Mouse (Mus musculus): ENCODE results near the gene Naa60. TPM values are rescaled to one million over a fixed set of nuclear protein-coding genes. Genes with fewer than 3 reads are reported as not detected.

Naa60 gene
- total and polyA plus RNA-seq, 2 experiments from 2014 or later: 95.8 to 102 TPM

GRCm38 (mm10) chr16:3893739-3894138 lies 21.6 kb downstream of the Naa60 start:
- H3K36me3 ChIP-seq (ENCODE audit: insufficient read depth, low read length): peaks cover 28% of the 10 kb centered on the region
- WGBS: 86% methylated on average over 3 of the region's 3 CpGs
- no peak overlapping the region for H3K27ac ChIP-seq (ENCODE audit: low read depth, low read length)
- H3K9ac ChIP-seq (replicated peaks; ENCODE audit: low read length, poor library complexity, severe bottlenecking): no peak overlapping the region
- no peak overlapping the region for H3K4me3 ChIP-seq (ENCODE audit: low read depth, low read length)
- no peak for TF ChIP-seq CTCF (IDR thresholded peaks at IDR 0.05)
- no peaks in the 10 kb centered on the region for H3K27me3 ChIP-seq (ENCODE audit: insufficient read depth, low read length)
- H3K9me3 ChIP-seq (ENCODE audit: low read length): no peaks in the 10 kb centered on the region
- H3K4me2 ChIP-seq (ENCODE audit: low read depth, low read length, poor library complexity, severe bottlenecking): no peak overlapping the region
- DNase-seq (ENCODE audit: low spot score) (no peak), ATAC-seq (ENCODE audit: low FRiP score) (no peak)
- H3K4me1 ChIP-seq (ENCODE audit: insufficient read depth, low read length): no peaks in the 10 kb centered on the region

- Histone ChIP-seq H3K9me3 (ENCODE audit: low read length) (no peaks in the 10 kb centered on the region), H3K27ac (ENCODE audit: low read depth, low read length) (no peak overlapping the region), H3K4me2 (ENCODE audit: low read depth, low read length, poor library complexity, severe bottlenecking) (no peak overlapping the region), H3K4me3 (ENCODE audit: low read depth, low read length) (no peak overlapping the region), H3K27me3 (ENCODE audit: insufficient read depth, low read length) (no peaks in the 10 kb centered on the region), H3K4me1 (ENCODE audit: insufficient read depth, low read length) (no peaks in the 10 kb centered on the region), H3K36me3 (ENCODE audit: insufficient read depth, low read length) (peaks cover 43% of the 10 kb centered on the region), H3K9ac (replicated peaks; ENCODE audit: low read length, poor library complexity, severe bottlenecking) (no peak overlapping the region)
- TF ChIP-seq CTCF (IDR thresholded peaks at IDR 0.05): no peak
- DNase-seq (ENCODE audit: low spot score): peak; percentile 2
- 85% methylated on average over 9 of the region's 9 CpGs for WGBS
- no peak for ATAC-seq (ENCODE audit: low FRiP score)
These were observed 23.1 kb downstream of the Naa60 start for GRCm38 (mm10) chr16:3895173-3895792.

GRCm38 (mm10) chr16:3896046-3896445 lies 23.9 kb downstream of the Naa60 start:
- H3K9me3 ChIP-seq (ENCODE audit: low read length): no peaks in the 10 kb centered on the region
- TF ChIP-seq CTCF (IDR thresholded peaks at IDR 0.05): no peak
- H3K4me1 ChIP-seq (ENCODE audit: insufficient read depth, low read length): no peaks in the 10 kb centered on the region
- 88% methylated on average over 6 of the region's 6 CpGs for WGBS
- ATAC-seq (ENCODE audit: low FRiP score) (no peak), DNase-seq (ENCODE audit: low spot score) (no peak)
- no peak overlapping the region for H3K27ac ChIP-seq (ENCODE audit: low read depth, low read length)
- H3K9ac ChIP-seq (replicated peaks; ENCODE audit: low read length, poor library complexity, severe bottlenecking): no peak overlapping the region
- no peaks in the 10 kb centered on the region for H3K27me3 ChIP-seq (ENCODE audit: insufficient read depth, low read length)
- H3K4me2 ChIP-seq (ENCODE audit: low read depth, low read length, poor library complexity, severe bottlenecking): no peak overlapping the region
- no peak overlapping the region for H3K4me3 ChIP-seq (ENCODE audit: low read depth, low read length)
- peaks cover 50% of the 10 kb centered on the region for H3K36me3 ChIP-seq (ENCODE audit: insufficient read depth, low read length)

GRCm38 (mm10) chr16:3896553-3896952 lies 24.4 kb downstream of the Naa60 start:
- Histone ChIP-seq H3K36me3 (ENCODE audit: insufficient read depth, low read length) (peaks cover 55% of the 10 kb centered on the region), H3K4me2 (ENCODE audit: low read depth, low read length, poor library complexity, severe bottlenecking) (no peak overlapping the region)
- TF ChIP-seq CTCF (IDR thresholded peaks at IDR 0.05): no peak

GRCm38 (mm10) chr16:3907471-3907870 lies 35.3 kb downstream of the Naa60 start:
- Histone ChIP-seq H3K4me1 (ENCODE audit: insufficient read depth, low read length) (peaks cover 5% of the 10 kb centered on the region; the same call in 1 of the 2 replicates), H3K27ac (ENCODE audit: low read depth, low read length) (peak overlapping the region; percentile 20; the same call in 1 of the 2 replicates), H3K36me3 (ENCODE audit: insufficient read depth, low read length) (peaks cover 33% of the 10 kb centered on the region), H3K9ac (replicated peaks; ENCODE audit: low read length, poor library complexity, severe bottlenecking) (no peak overlapping the region), H3K27me3 (ENCODE audit: insufficient read depth, low read length) (no peaks in the 10 kb centered on the region), H3K4me3 (ENCODE audit: low read depth, low read length) (0 out of 2 replicates have a peak overlapping the region, but pooled peaks have one; percentile 59), H3K4me2 (ENCODE audit: low read depth, low read length, poor library complexity, severe bottlenecking) (no peak overlapping the region), H3K9me3 (ENCODE audit: low read length) (no peaks in the 10 kb centered on the region)
- WGBS: 78% methylated on average over 2 of the region's 2 CpGs
- DNase-seq (ENCODE audit: low spot score) (no peak), ATAC-seq (ENCODE audit: low FRiP score) (no peak)
- TF ChIP-seq CTCF (IDR thresholded peaks at IDR 0.05): no peak

More at GRCm38 (mm10) chr16:3896553-3896952, 24.4 kb downstream of the Naa60 start:
- no peak overlapping the region for H3K4me3 ChIP-seq (ENCODE audit: low read depth, low read length)
- H3K9me3 ChIP-seq (ENCODE audit: low read length): no peaks in the 10 kb centered on the region
- no peak overlapping the region for H3K9ac ChIP-seq (replicated peaks; ENCODE audit: low read length, poor library complexity, severe bottlenecking)
- DNase-seq (ENCODE audit: low spot score): no peak
- H3K27ac ChIP-seq (ENCODE audit: low read depth, low read length): no peak overlapping the region
- H3K4me1 ChIP-seq (ENCODE audit: insufficient read depth, low read length): no peaks in the 10 kb centered on the region
- ATAC-seq (ENCODE audit: low FRiP score): no peak
- 91% methylated on average over 1 of the region's 1 CpGs for WGBS
- H3K27me3 ChIP-seq (ENCODE audit: insufficient read depth, low read length): no peaks in the 10 kb centered on the region

GRCm38 (mm10) chr16:3908537-3909111 lies 36.4 kb downstream of the Naa60 start, which contains the start of the genes 1700037C18Rik and Cluap1:
Gene 1700037C18Rik (minus strand): TSS chr16:3908689.
Gene Cluap1 (plus strand): TSS chr16:3908801.
- H3K4me1 ChIP-seq (ENCODE audit: insufficient read depth, low read length): peaks cover 5% of the 10 kb centered on the region; the same call in 1 of the 2 replicates
- H3K27ac ChIP-seq (ENCODE audit: low read depth, low read length): peak within 1 kb of the TSS; percentile 80
- H3K9ac ChIP-seq (replicated peaks; ENCODE audit: low read length, poor library complexity, severe bottlenecking): peak within 1 kb of the TSS; percentile 73
- peaks cover 27% of the 10 kb centered on the region for H3K36me3 ChIP-seq (ENCODE audit: insufficient read depth, low read length)
- under 1% methylated on average over 33 of the region's 33 CpGs for WGBS
- H3K4me3 ChIP-seq (ENCODE audit: low read depth, low read length): peak within 1 kb of the TSS; percentile 59
- DNase-seq (ENCODE audit: low spot score) (peak; percentile 97), ATAC-seq (ENCODE audit: low FRiP score) (peak; percentile 96)
- no peaks in the 10 kb centered on the region for H3K27me3 ChIP-seq (ENCODE audit: insufficient read depth, low read length)
- no peaks in the 10 kb centered on the region for H3K9me3 ChIP-seq (ENCODE audit: low read length)
- peak within 1 kb of the TSS; percentile 74 for H3K4me2 ChIP-seq (ENCODE audit: low read depth, low read length, poor library complexity, severe bottlenecking)
- peak; percentile 83 for TF ChIP-seq CTCF (IDR thresholded peaks at IDR 0.05)
